28 mouse cellular contexts compared by ENCODE assay signal in genomic region chr1:187891262-187891661, GRCm38 (mm10).
DNase-seq lines count a peak whose midpoint lies in the region; ATAC-seq and TF ChIP-seq lines count a peak whose summit lies in the region.
"Had no signal": no experiment of that assay in that cellular context is flagged by ENCODE, and none has a peak within 500 bp of the region (broad histone marks: within the 10 kb centered on the region; RNA-seq: fewer than 3 reads in every experiment).

No protein-coding gene starts in this region.

- DNase-seq in lung, postnatal 0 days (ENCODE audit: low spot score) = peak; percentile 29
- no peak for DNase-seq in lung, postnatal 25 days (ENCODE audit: low spot score)
- DNase-seq in 3T3-L1 (ENCODE audit: low read depth, low spot score) (peak; percentile 6), NIH3T3 (ENCODE audit: low read depth) (peak; percentile 27)
- no peak for DNase-seq in thymus, adult 18-20 months
- DNase-seq: adrenal gland, postnatal 14 days; cerebellum, adult 11-12 months; cerebellum, adult 8-10 months; cerebellum, postnatal 10 days; cerebellum, postnatal 36 days; embryo, embryonic 11 days; gastrocnemius, adult 2 months; gastrocnemius, postnatal 14 days; heart, adult 2 months had no signal

- no peak for TF ChIP-seq CTCF in lung, postnatal 0 days (IDR thresholded peaks at IDR 0.05)

- WGBS in intestine, embryonic 15.5 days = 76% methylated on average over 9 of the region's 9 CpGs
- 73% methylated on average over 9 of the region's 9 CpGs for WGBS in intestine, embryonic 16.5 days
- WGBS in lung, postnatal 0 days = 60% methylated on average over 9 of the region's 9 CpGs

- no peaks in the 10 kb centered on the region for H3K9me3 ChIP-seq in intestine, embryonic 15.5 days
- H3K9me3 ChIP-seq in intestine, embryonic 16.5 days (ENCODE audit: control insufficient read depth, low read length) = no peaks in the 10 kb centered on the region
- no peaks in the 10 kb centered on the region for H3K9me3 ChIP-seq in lung, postnatal 0 days (ENCODE audit: low read length)
- H3K9me3 ChIP-seq: embryonic facial prominence, embryonic 10.5 days; embryonic facial prominence, embryonic 13.5 days; forebrain, embryonic 10.5 days; forebrain, embryonic 13.5 days; heart, embryonic 10.5 days; heart, embryonic 13.5 days; hindbrain, embryonic 12.5 days; hindbrain, embryonic 15.5 days had no signal

- no peak overlapping the region for H3K27ac ChIP-seq in intestine, embryonic 15.5 days
- no peak overlapping the region for H3K27ac ChIP-seq in intestine, embryonic 16.5 days (ENCODE audit: low read length)
- H3K27ac ChIP-seq in lung, postnatal 0 days (ENCODE audit: low read length) = no peak overlapping the region
- H3K27ac ChIP-seq: embryonic facial prominence, embryonic 10.5 days; embryonic facial prominence, embryonic 13.5 days; forebrain, embryonic 10.5 days; forebrain, embryonic 13.5 days; gastrocnemius, adult 2 months; heart, adult 2 months; heart, embryonic 10.5 days; heart, embryonic 13.5 days; hindbrain, embryonic 12.5 days; hindbrain, embryonic 15.5 days had no signal

- H3K36me3 ChIP-seq in intestine, embryonic 15.5 days = no peaks in the 10 kb centered on the region
- H3K36me3 ChIP-seq in intestine, embryonic 16.5 days (ENCODE audit: control insufficient read depth, insufficient read depth, low read length) = no peaks in the 10 kb centered on the region
- no peaks in the 10 kb centered on the region for H3K36me3 ChIP-seq in lung, postnatal 0 days (ENCODE audit: insufficient read depth, low read length)
- H3K36me3 ChIP-seq: embryonic facial prominence, embryonic 10.5 days; embryonic facial prominence, embryonic 13.5 days; forebrain, embryonic 10.5 days; heart, embryonic 10.5 days; heart, embryonic 13.5 days; hindbrain, embryonic 12.5 days; hindbrain, embryonic 15.5 days had no signal

- no peak for TF ChIP-seq EP300 in lung, postnatal 0 days (IDR thresholded peaks at IDR 0.05)

- H3K4me3 ChIP-seq in intestine, embryonic 15.5 days (replicated peaks) = no peak overlapping the region
- no peak overlapping the region for H3K4me3 ChIP-seq in intestine, embryonic 16.5 days (ENCODE audit: low read length)
- no peak overlapping the region for H3K4me3 ChIP-seq in lung, postnatal 0 days (ENCODE audit: low read depth, low read length)
- H3K4me3 ChIP-seq: embryonic facial prominence, embryonic 10.5 days; embryonic facial prominence, embryonic 13.5 days; erythroblast, embryonic 14.5 days; forebrain, embryonic 10.5 days; forebrain, embryonic 13.5 days; gastrocnemius, adult 2 months; heart, adult 2 months; heart, embryonic 10.5 days; heart, embryonic 13.5 days; hindbrain, embryonic 12.5 days; hindbrain, embryonic 15.5 days had no signal

- 0 out of 2 replicates have a peak, but pooled peaks cover 4% of the 10 kb centered on the region for H3K27me3 ChIP-seq in intestine, embryonic 15.5 days (replicated peaks)
- no peaks in the 10 kb centered on the region for H3K27me3 ChIP-seq in intestine, embryonic 16.5 days (replicated peaks; ENCODE audit: control insufficient read depth, insufficient read depth, low read length)
- no peaks in the 10 kb centered on the region for H3K27me3 ChIP-seq in lung, postnatal 0 days (replicated peaks; ENCODE audit: insufficient read depth, low read length)
- H3K27me3 ChIP-seq: embryonic facial prominence, embryonic 13.5 days; heart, embryonic 13.5 days; hindbrain, embryonic 12.5 days; hindbrain, embryonic 15.5 days; Patski had no signal

- no peak overlapping the region for H3K4me2 ChIP-seq in intestine, embryonic 15.5 days (replicated peaks)
- no peak overlapping the region for H3K4me2 ChIP-seq in intestine, embryonic 16.5 days (ENCODE audit: low read depth, low read length)
- no peak overlapping the region for H3K4me2 ChIP-seq in lung, postnatal 0 days (replicated peaks; ENCODE audit: low read depth, low read length)
- H3K4me2 ChIP-seq: embryonic facial prominence, embryonic 13.5 days; forebrain, embryonic 13.5 days; heart, embryonic 13.5 days; hindbrain, embryonic 12.5 days; hindbrain, embryonic 15.5 days had no signal

- ATAC-seq in intestine, embryonic 15.5 days = 0 out of 2 replicates have a peak, but pooled peaks have one; percentile 15
- ATAC-seq in intestine, embryonic 16.5 days = no peak
- ATAC-seq in lung, postnatal 0 days = no peak; the same call in 1 of the 2 replicates
- no peak for ATAC-seq in erythroid progenitor cell, adult 5-6 weeks (replicated peaks; ENCODE audit: low FRiP score, poor library complexity, severe bottlenecking)
- ATAC-seq: forebrain, embryonic 13.5 days; forebrain, embryonic 16.5 days; Patski had no signal

- H3K9ac ChIP-seq in intestine, embryonic 15.5 days = no peak overlapping the region
- H3K9ac ChIP-seq in intestine, embryonic 16.5 days (ENCODE audit: low read depth, low read length) = no peak overlapping the region
- no peak overlapping the region for H3K9ac ChIP-seq in lung, postnatal 0 days (replicated peaks; ENCODE audit: low read depth)
- H3K9ac ChIP-seq: embryonic facial prominence, embryonic 13.5 days; forebrain, embryonic 13.5 days; heart, embryonic 13.5 days; hindbrain, embryonic 12.5 days; hindbrain, embryonic 15.5 days had no signal

- H3K4me1 ChIP-seq in intestine, embryonic 15.5 days (replicated peaks) = 0 out of 2 replicates have a peak, but pooled peaks cover 7% of the 10 kb centered on the region
- H3K4me1 ChIP-seq in intestine, embryonic 16.5 days (ENCODE audit: control insufficient read depth, insufficient read depth, low read length) = no peaks in the 10 kb centered on the region
- no peaks in the 10 kb centered on the region for H3K4me1 ChIP-seq in lung, postnatal 0 days (ENCODE audit: insufficient read depth, low read depth, low read length)
- H3K4me1 ChIP-seq: embryonic facial prominence, embryonic 13.5 days; hindbrain, embryonic 12.5 days; hindbrain, embryonic 15.5 days had no signal

Comparison
In these comparisons a context has a peak if more than half of its experiments do, and no peak if none do; other contexts are left out.
1. DNase-seq: peak in lung, postnatal 0 days (single experiment), 3T3-L1 (single experiment) and NIH3T3 (single experiment); none in lung, postnatal 25 days (single experiment) and thymus, adult 18-20 months (0 of 2).